Comparison of ENCODE assay signal across 8 mouse cellular contexts in genomic region chr15:16728470-16729011, GRCm38 (mm10). TPM values are rescaled to one million over a fixed set of nuclear protein-coding genes. Genes with fewer than 3 reads are reported as not detected.
DNase-seq lines count a peak whose midpoint lies in the region; ATAC-seq and TF ChIP-seq lines count a peak whose summit lies in the region.

Gene Cdh9, plus strand, starts transcription at chr15:16728756.

- H3K4me3 ChIP-seq in lung, embryonic 14.5 days (ENCODE audit: low read depth, low read length): no peak within 1 kb of the TSS; the same call in 1 of the 2 replicates
- peak within 1 kb of the TSS; percentile 44 for H3K4me3 ChIP-seq in hindbrain, embryonic 13.5 days
- H3K4me3 ChIP-seq in neural tube, embryonic 13.5 days: peak within 1 kb of the TSS; percentile 37

- no peaks in the 10 kb centered on the region for H3K27me3 ChIP-seq in lung, embryonic 14.5 days (ENCODE audit: insufficient read depth, low read length)
- H3K27me3 ChIP-seq in hindbrain, embryonic 13.5 days: no peaks in the 10 kb centered on the region
- H3K27me3 ChIP-seq in neural tube, embryonic 13.5 days: no peaks in the 10 kb centered on the region

- ATAC-seq in lung, embryonic 14.5 days (ENCODE audit: insufficient read depth): no peak
- peak; percentile 82 for ATAC-seq in hindbrain, embryonic 13.5 days (ENCODE audit: low FRiP score)
- peak; percentile 67 for ATAC-seq in neural tube, embryonic 13.5 days (ENCODE audit: low read depth)

- peak; percentile 27 for DNase-seq in lung, embryonic 14.5 days
- DNase-seq in lung, postnatal 14 days: no peak
- DNase-seq in embryo, embryonic 11 days: peak; percentile 40
- peak; percentile 20 to 49 for DNase-seq in left cerebral cortex, postnatal 14 days (ENCODE audit: low spot score in 2 of 2)
- DNase-seq in thymus, postnatal 25 days: no peak
- DNase-seq in gastrocnemius, postnatal 4 days (ENCODE audit: low spot score in 2 of 2): no peak

- no peaks in the 10 kb centered on the region for H3K4me1 ChIP-seq in lung, embryonic 14.5 days (ENCODE audit: insufficient read depth)
- H3K4me1 ChIP-seq in hindbrain, embryonic 13.5 days (replicated peaks): 0 out of 2 replicates have a peak, but pooled peaks cover 3% of the 10 kb centered on the region
- no peaks in the 10 kb centered on the region for H3K4me1 ChIP-seq in neural tube, embryonic 13.5 days (replicated peaks)

- WGBS in lung, embryonic 14.5 days: 4% methylated on average over 14 of the region's 14 CpGs
- WGBS in hindbrain, embryonic 13.5 days: 2% methylated on average over 14 of the region's 14 CpGs
- 4% methylated on average over 14 of the region's 14 CpGs for WGBS in neural tube, embryonic 13.5 days

- no peak within 1 kb of the TSS for H3K9ac ChIP-seq in lung, embryonic 14.5 days
- H3K9ac ChIP-seq in hindbrain, embryonic 13.5 days: peak within 1 kb of the TSS; percentile 68
- H3K9ac ChIP-seq in neural tube, embryonic 13.5 days: peak within 1 kb of the TSS; percentile 32

- no peak for TF ChIP-seq CTCF in lung, embryonic 14.5 days (IDR thresholded peaks at IDR 0.05; ENCODE audit: low read depth)

- intact Hi-C loops in left cerebral cortex, postnatal 14 days (cut with DNase I): no loop called here

- H3K36me3 ChIP-seq in lung, embryonic 14.5 days (ENCODE audit: insufficient read depth): no peaks in the 10 kb centered on the region
- H3K36me3 ChIP-seq in hindbrain, embryonic 13.5 days: no peaks in the 10 kb centered on the region
- no peaks in the 10 kb centered on the region for H3K36me3 ChIP-seq in neural tube, embryonic 13.5 days

- H3K4me2 ChIP-seq in lung, embryonic 14.5 days: peak within 1 kb of the TSS; percentile 46
- peak within 1 kb of the TSS; percentile 61 for H3K4me2 ChIP-seq in hindbrain, embryonic 13.5 days
- peak within 1 kb of the TSS; percentile 57 for H3K4me2 ChIP-seq in neural tube, embryonic 13.5 days

- H3K9me3 ChIP-seq in lung, embryonic 14.5 days (ENCODE audit: low read depth, low read length): no peaks in the 10 kb centered on the region
- H3K9me3 ChIP-seq in hindbrain, embryonic 13.5 days: no peaks in the 10 kb centered on the region
- H3K9me3 ChIP-seq in neural tube, embryonic 13.5 days: no peaks in the 10 kb centered on the region

- no peak within 1 kb of the TSS for H3K27ac ChIP-seq in lung, embryonic 14.5 days (ENCODE audit: low read depth)
- H3K27ac ChIP-seq in hindbrain, embryonic 13.5 days: peak within 1 kb of the TSS; percentile 44; the same call in 1 of the 2 replicates
- peak within 1 kb of the TSS; percentile 10; the same call in 1 of the 2 replicates for H3K27ac ChIP-seq in neural tube, embryonic 13.5 days (replicated peaks)

RNA-seq across cellular contexts. Expression of gene Cdh9, which starts in this region (rescaled TPM):
- polyA plus RNA-seq in lung, embryonic 14.5 days (2014; fragmentation: Nextera tagmentation; extraction: Ambion mirVana): not detected in 2 replicates
- polyA plus RNA-seq in hindbrain, embryonic 13.5 days (2015; fragmentation: Nextera tagmentation; extraction: Ambion mirVana): 3.5 and 3.6 TPM in 2 replicates
- total RNA-seq in left cerebral cortex, postnatal 14 days (2021): 10 to 100 TPM; 15.6 to 21.1 TPM
- 4.2 and 5.2 TPM in 2 replicates for polyA plus RNA-seq in neural tube, embryonic 13.5 days (2015; fragmentation: Nextera tagmentation; extraction: Ambion mirVana)
- not detected for total RNA-seq in gastrocnemius, postnatal 4 days (2021)

Comparison
In these comparisons a context has a peak if more than half of its experiments do, and no peak if none do; other contexts are left out.
1. RNA of gene Cdh9 (total RNA-seq): 15.6 to 21.1 TPM in left cerebral cortex, postnatal 14 days; not detected in gastrocnemius, postnatal 4 days; every median in the first group is over 10 times any median in the second.
2. Peak in DNase-seq and H3K4me2 ChIP-seq in lung, embryonic 14.5 days; RNA of the gene not detected or under 1 TPM.
3. DNase-seq: peak in embryo, embryonic 11 days (single experiment) and left cerebral cortex, postnatal 14 days (2 of 2); none in lung, postnatal 14 days (single experiment), thymus, postnatal 25 days (single experiment) and gastrocnemius, postnatal 4 days (0 of 2).
4. Peak in every context shown above with its lines, with median percentiles within 50 percentile points of each other: H3K4me2 ChIP-seq.